Mouse (Mus musculus) ovary, adult 2 months (tissue): ENCODE measurements around the gene Ablim2. TPM values are rescaled to one million over a fixed set of nuclear protein-coding genes. Genes with fewer than 3 reads are reported as not detected.

Source experiments
- polyA plus RNA-seq: library from polyadenylated mRNA; depleted of rRNA; stranded (reverse); fragments of >200 nt; gene quantifications from 2 replicates; pipeline ENCODE4 v1.2.3, GENCODE M21; 2012; rRNA removed

Gene Ablim2
- 11.2 and 13.6 TPM in 2 replicates for polyA plus RNA-seq

DNA sequence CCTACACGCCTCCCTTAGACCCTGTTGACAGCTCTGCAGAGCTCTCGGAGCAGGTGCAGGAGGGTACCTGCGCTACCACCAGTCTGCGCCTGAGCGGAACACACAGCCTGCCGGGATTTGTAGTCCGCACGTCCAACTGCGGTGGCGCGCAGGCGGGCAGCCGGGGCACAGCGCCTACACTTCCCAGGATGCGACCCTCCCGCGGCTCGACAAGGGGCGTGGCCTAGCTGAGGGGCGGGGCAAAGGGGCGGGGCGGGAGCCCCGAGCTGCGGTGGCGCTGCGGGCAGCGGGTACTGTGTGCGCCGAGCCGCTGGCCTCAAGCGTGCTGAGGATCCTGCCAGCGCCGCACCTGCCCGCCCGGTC, at the start of gene Ablim2:
Gene Ablim2 (plus strand): TSS at position 242 of the 363 bp plus-strand sequence.

DNA sequence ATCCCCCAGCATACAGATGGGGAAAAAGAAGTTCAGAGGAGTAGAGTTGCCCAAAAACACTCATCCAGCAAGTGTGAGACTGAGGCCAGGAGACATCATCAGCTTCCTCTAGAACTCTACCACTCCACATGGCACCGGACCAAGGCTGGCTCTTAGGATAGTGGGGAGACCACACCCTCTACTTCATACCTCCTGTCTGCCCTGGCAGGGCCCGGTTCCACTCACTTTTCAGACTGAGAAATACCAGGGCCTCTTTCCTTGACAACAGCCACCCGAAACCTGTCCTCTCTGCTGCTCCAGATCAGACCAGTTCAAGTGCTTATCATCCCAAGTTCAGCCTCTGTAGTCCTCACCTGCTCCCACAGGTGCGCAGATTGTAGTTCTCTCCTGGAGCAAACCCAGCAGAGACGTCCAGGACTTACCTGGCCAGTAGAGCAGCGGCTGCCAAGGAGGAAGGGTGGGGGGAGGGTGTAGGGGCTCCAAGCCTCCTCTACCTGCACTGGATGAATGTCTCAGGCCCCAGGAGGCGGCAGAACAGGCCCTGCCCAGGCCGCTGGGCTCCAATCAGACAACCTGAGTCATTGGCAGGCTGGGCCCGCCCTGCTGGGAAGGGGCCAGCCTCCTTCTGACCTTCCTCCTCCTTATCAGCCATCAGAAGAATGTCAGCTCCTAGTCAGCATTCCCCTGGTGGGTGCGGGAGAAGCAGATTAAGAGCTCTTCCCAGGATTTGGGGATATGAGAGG, 18.0 kb upstream of the Ablim2 start, which contains the start of gene Sh3tc1:
Gene Sh3tc1 (minus strand): TSS at position 452 of the 743 bp plus-strand sequence.

GRCm38 (mm10) chr5:35893093-35893804, 135.6 kb downstream of the Ablim2 start, which contains the start of gene Afap1:
Gene Afap1, plus strand, starts transcription at chr5:35893319.

Other genes with a start within 250 kb of the Ablim2 start
- gene Cpz, start 232.2 kb upstream of the Ablim2 start, polyA plus RNA-seq: 68.2 and 91.3 TPM in 2 replicates
- gene Trmt44, start 182.8 kb upstream of the Ablim2 start, polyA plus RNA-seq: 8.7 and 9.0 TPM in 2 replicates
- gene Acox3, start 174.8 kb upstream of the Ablim2 start, polyA plus RNA-seq: 33.5 and 37.9 TPM in 2 replicates
- gene Htra3, start 78.1 kb upstream of the Ablim2 start, polyA plus RNA-seq: 317 and 457 TPM in 2 replicates
- gene Sh3tc1, start 17.9 kb upstream of the Ablim2 start, polyA plus RNA-seq: 18.8 and 19.4 TPM in 2 replicates
- 26.8 and 27.4 TPM in 2 replicates for gene Afap1, start 135.4 kb downstream of the Ablim2 start, polyA plus RNA-seq